Mouse (Mus musculus): ENCODE results near the gene Il23a.

- no peak for TF ChIP-seq ZNF384 (IDR thresholded peaks at IDR 0.05; ENCODE audit: low read depth, low read length)
- TF ChIP-seq HCFC1 (IDR thresholded peaks at IDR 0.05; ENCODE audit: borderline replicate concordance, insufficient read depth, low read length) = no peak
Measured at GRCm38 (mm10) chr10:128338415-128338814, 39.9 kb upstream of the Il23a start.
